Mouse (Mus musculus) embryonic facial prominence, embryonic 15.5 days (tissue): ENCODE data around the gene Tbc1d22a. TPM values are rescaled to one million over a fixed set of nuclear protein-coding genes. Genes with fewer than 3 reads are reported as not detected.
"Not testable (repeated sequence)": the region's sequence is repeated elsewhere in the genome, so short reads cannot be mapped to it uniquely, and the experiment has no call there.

Experiments used
- ATAC-seq: fragments of 200-750 bp; cut with Nextera tagmentation; 2 replicates; pipeline ENCODE4 v1.8.0; 2017; ENCODE audit warnings: low read depth, moderate TSS enrichment; ENCODE audit not compliant: insufficient number of reproducible peaks, low FRiP score, low TSS enrichment
- H3K27ac ChIP-seq: fragments of 300-500 bp; sonication (generic); replicated peaks from 2 replicates; pipeline ENCODE4 v1.5.1; 2015; ENCODE audit warnings: mild to moderate bottlenecking, inconsistent platforms
- H3K27me3 ChIP-seq: fragments of 300-500 bp; sonication (generic); 2 replicates; pipeline ENCODE4 v1.6.1; 2015; ENCODE audit warnings: inconsistent platforms
- H3K36me3 ChIP-seq: fragments of 300-500 bp; sonication (generic); 2 replicates; pipeline ENCODE4 v1.6.1; 2015; ENCODE audit warnings: mild to moderate bottlenecking, inconsistent platforms
- H3K4me1 ChIP-seq: fragments of 300-500 bp; sonication (generic); 2 replicates; pipeline ENCODE4 v1.6.1; 2015; ENCODE audit warnings: inconsistent platforms
- H3K4me2 ChIP-seq: fragments of 300-500 bp; sonication (generic); replicated peaks from 2 replicates; pipeline ENCODE4 v1.6.1; 2015; ENCODE audit warnings: mild to moderate bottlenecking, inconsistent platforms
- H3K4me3 ChIP-seq: fragments of 300-500 bp; sonication (generic); replicated peaks from 2 replicates; pipeline ENCODE4 v1.5.1; 2015; ENCODE audit warnings: mild to moderate bottlenecking, inconsistent platforms
- H3K9ac ChIP-seq: fragments of 300-500 bp; sonication (generic); 2 replicates; pipeline ENCODE4 v1.6.1; 2015; ENCODE audit warnings: inconsistent platforms
- H3K9me3 ChIP-seq: fragments of 300-500 bp; sonication (generic); replicated peaks from 2 replicates; pipeline ENCODE4 v1.6.1; 2016; ENCODE audit warnings: inconsistent platforms
- WGBS: fragments of 180-500 bp; shearing (Covaris S2); methylation state at CpG from one replicate; pipeline ENCODE4 v1.1.7; 2015; 5-methylcytosine and 5-hydroxymethylcytosine counted together
- polyA plus RNA-seq: library from polyadenylated mRNA; unstranded; fragments of >200 nt; fragmentation: Nextera tagmentation; extraction: Ambion mirVana; gene quantifications from 2 replicates; pipeline ENCODE4 v1.2.1, GENCODE M21; 2015

Tbc1d22a gene
- polyA plus RNA-seq, 1 experiment from 2014 or later, result 12.4 TPM

GRCm38 (mm10) chr15:86172526-86172925, 41.7 kb upstream of the Tbc1d22a start:
- 55% methylated on average over 6 of the region's 6 CpGs for WGBS
- no peak for ATAC-seq
- no peaks in the 10 kb centered on the region for H3K36me3 ChIP-seq
- no peaks in the 10 kb centered on the region for H3K27me3 ChIP-seq
- H3K4me3 ChIP-seq, result no peak overlapping the region
- no peak overlapping the region for H3K9ac ChIP-seq
- 0 out of 2 replicates have a peak overlapping the region, but pooled peaks have one; percentile 4 for H3K27ac ChIP-seq
- no peak overlapping the region for H3K4me2 ChIP-seq
- H3K4me1 ChIP-seq, result peaks cover 64% of the 10 kb centered on the region
- no peaks in the 10 kb centered on the region for H3K9me3 ChIP-seq

GRCm38 (mm10) chr15:86173136-86173985, 40.9 kb upstream of the Tbc1d22a start:
- Histone ChIP-seq H3K4me1 (peaks cover 56% of the 10 kb centered on the region), H3K36me3 (no peaks in the 10 kb centered on the region), H3K4me3 (no peak overlapping the region), H3K9me3 (no peaks in the 10 kb centered on the region), H3K9ac (no peak overlapping the region), H3K4me2 (no peak overlapping the region; the same call in 1 of the 2 replicates), H3K27me3 (no peaks in the 10 kb centered on the region), H3K27ac (peak overlapping the region; percentile 73)
- peak; percentile 53; the same call in 1 of the 2 replicates for ATAC-seq
- WGBS, result 18% methylated on average over 16 of the region's 16 CpGs

GRCm38 (mm10) chr15:86175253-86176050, 38.8 kb upstream of the Tbc1d22a start:
- Histone ChIP-seq H3K4me1 (peaks cover 39% of the 10 kb centered on the region), H3K4me3 (no peak overlapping the region), H3K9ac (no peak overlapping the region), H3K9me3 (no peaks in the 10 kb centered on the region), H3K27me3 (no peaks in the 10 kb centered on the region), H3K27ac (no peak overlapping the region), H3K4me2 (no peak overlapping the region), H3K36me3 (no peaks in the 10 kb centered on the region)
- ATAC-seq, result no peak
- WGBS, result 66% methylated on average over 3 of the region's 3 CpGs

GRCm38 (mm10) chr15:86176166-86176565, 38.1 kb upstream of the Tbc1d22a start:
- ATAC-seq, result no peak
- H3K27ac ChIP-seq, result no peak overlapping the region
- H3K36me3 ChIP-seq, result no peaks in the 10 kb centered on the region
- no peak overlapping the region for H3K4me3 ChIP-seq
- WGBS, result 85% methylated on average over 10 of the region's 10 CpGs
- H3K9me3 ChIP-seq, result no peaks in the 10 kb centered on the region
- no peaks in the 10 kb centered on the region for H3K27me3 ChIP-seq
- no peak overlapping the region for H3K4me2 ChIP-seq
- H3K4me1 ChIP-seq, result peaks cover 39% of the 10 kb centered on the region
- H3K9ac ChIP-seq, result no peak overlapping the region

- no peaks in the 10 kb centered on the region for H3K36me3 ChIP-seq
- no peak overlapping the region for H3K4me2 ChIP-seq
- no peak overlapping the region for H3K27ac ChIP-seq
These were observed 37.2 kb upstream of the Tbc1d22a start for GRCm38 (mm10) chr15:86176771-86177702.

GRCm38 (mm10) chr15:86177703-86178251, 36.5 kb upstream of the Tbc1d22a start:
- H3K9ac ChIP-seq, H3K27me3 ChIP-seq, ATAC-seq, H3K36me3 ChIP-seq, H3K4me3 ChIP-seq, H3K9me3 ChIP-seq, H3K4me2 ChIP-seq, H3K27ac ChIP-seq: not testable (repeated sequence)
- H3K4me1 ChIP-seq, result peaks cover 32% of the 10 kb centered on the region
- 94% methylated on average over 2 of the region's 2 CpGs for WGBS

More at GRCm38 (mm10) chr15:86176771-86177702, 37.2 kb upstream of the Tbc1d22a start:
- H3K9me3 ChIP-seq, result no peaks in the 10 kb centered on the region
- WGBS, result 74% methylated on average over 21 of the region's 22 CpGs
- H3K4me3 ChIP-seq, result no peak overlapping the region
- peaks cover 35% of the 10 kb centered on the region for H3K4me1 ChIP-seq
- H3K9ac ChIP-seq, result no peak overlapping the region
- no peak for ATAC-seq
- no peaks in the 10 kb centered on the region for H3K27me3 ChIP-seq

GRCm38 (mm10) chr15:86178594-86178993, 35.7 kb upstream of the Tbc1d22a start:
- H3K4me1 ChIP-seq, result peaks cover 26% of the 10 kb centered on the region
- H3K4me3 ChIP-seq, result no peak overlapping the region
- ATAC-seq, result no peak
- H3K9me3 ChIP-seq, result no peaks in the 10 kb centered on the region
- H3K36me3 ChIP-seq, result no peaks in the 10 kb centered on the region
- no peaks in the 10 kb centered on the region for H3K27me3 ChIP-seq
- 91% methylated on average over 6 of the region's 6 CpGs for WGBS
- no peak overlapping the region for H3K9ac ChIP-seq
- no peak overlapping the region for H3K4me2 ChIP-seq
- no peak overlapping the region for H3K27ac ChIP-seq

- H3K9me3 ChIP-seq, result no peaks in the 10 kb centered on the region
- H3K27ac ChIP-seq, result no peak overlapping the region
- WGBS, result 64% methylated on average over 4 of the region's 4 CpGs
- ATAC-seq, result no peak
- peaks cover 23% of the 10 kb centered on the region for H3K4me1 ChIP-seq
- H3K27me3 ChIP-seq, result no peaks in the 10 kb centered on the region
- H3K4me2 ChIP-seq, result no peak overlapping the region
- H3K4me3 ChIP-seq, result no peak overlapping the region
- H3K36me3 ChIP-seq, result no peaks in the 10 kb centered on the region
- no peak overlapping the region for H3K9ac ChIP-seq
These were observed 33.8 kb upstream of the Tbc1d22a start for GRCm38 (mm10) chr15:86180427-86180826.

- H3K4me1 ChIP-seq, result peaks cover 28% of the 10 kb centered on the region
- not testable (repeated sequence) for H3K4me2 ChIP-seq, H3K9me3 ChIP-seq, H3K4me3 ChIP-seq, H3K36me3 ChIP-seq, H3K27me3 ChIP-seq, H3K9ac ChIP-seq, H3K27ac ChIP-seq, ATAC-seq
- WGBS, result 95% methylated on average over 3 of the region's 3 CpGs
These were observed 32.9 kb upstream of the Tbc1d22a start for GRCm38 (mm10) chr15:86181321-86181720.

- H3K4me2 ChIP-seq, result no peak overlapping the region
- 50% methylated on average over 10 of the region's 11 CpGs for WGBS
These were observed 32.3 kb upstream of the Tbc1d22a start for GRCm38 (mm10) chr15:86181941-86182439.

More at GRCm38 (mm10) chr15:86181941-86182439, 32.3 kb upstream of the Tbc1d22a start:
- no peak for ATAC-seq
- Histone ChIP-seq H3K4me1 (peaks cover 32% of the 10 kb centered on the region), H3K27ac (0 out of 2 replicates have a peak overlapping the region, but pooled peaks have one; percentile 3), H3K9me3 (no peaks in the 10 kb centered on the region), H3K27me3 (no peaks in the 10 kb centered on the region), H3K9ac (no peak overlapping the region), H3K4me3 (no peak overlapping the region), H3K36me3 (no peaks in the 10 kb centered on the region)
